Mouse (Mus musculus) megakaryocyte progenitor cell, adult 5-6 weeks (primary cell): ENCODE data around the gene Ltb4r1. TPM values are rescaled to one million over a fixed set of nuclear protein-coding genes. Genes with fewer than 3 reads are reported as not detected.

ENCODE experiments used
- ATAC-seq: replicated peaks from 2 replicates; pipeline ENCODE4 v1.8.0; 2016; ENCODE audit warnings: mild to moderate bottlenecking, moderate TSS enrichment, inconsistent platforms; ENCODE audit not compliant: poor library complexity
- total RNA-seq, 2 experiments: library from RNA; stranded (forward) in 1 of 2; stranded (reverse) in 1 of 2; fragments of 157-497, 149-512 nt in 1 of 2; fragments of 200-1000 nt in 1 of 2; gene quantifications; 2 replicates each; pipeline versions ENCODE4 v1.2.3 to v1.2.4; 2015 to 2017

Gene Ltb4r1
- total RNA-seq, 2 experiments from 2014 or later, result 18.5 to 42.4 TPM

DNA sequence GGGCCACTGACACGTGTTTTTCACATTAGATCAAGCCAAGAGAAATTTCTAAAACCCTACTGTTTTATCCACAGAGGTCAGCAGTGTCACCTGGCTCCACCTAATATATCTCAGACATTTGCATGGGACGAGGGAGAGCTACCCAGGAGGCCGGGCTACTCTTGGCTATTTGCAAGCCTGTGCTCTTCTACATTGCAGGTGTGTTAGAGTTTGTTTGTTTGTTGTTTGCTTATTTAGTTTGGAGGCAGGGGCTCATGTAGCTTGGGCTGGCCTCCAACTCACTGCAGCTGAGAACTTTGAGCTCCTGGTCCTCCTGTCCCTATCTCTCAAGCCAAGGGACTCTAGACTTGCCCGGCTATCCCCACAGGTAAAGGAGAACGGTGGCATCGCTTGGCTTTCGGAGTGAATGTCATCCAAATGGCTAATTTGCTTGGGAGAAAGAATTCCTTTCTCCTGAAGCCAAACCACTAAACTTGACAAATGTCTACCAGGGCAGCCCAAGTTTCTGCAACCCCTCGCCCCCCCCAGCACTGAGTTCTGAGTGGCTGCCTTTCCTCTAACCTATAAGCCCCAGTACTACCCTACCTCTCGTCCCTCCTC is 16.7 kb downstream of the Ltb4r1 start:
- no peak for ATAC-seq

- no peak for ATAC-seq
These were observed 17.6 kb downstream of the Ltb4r1 start for GRCm38 (mm10) chr14:55783171-55783957.

- no peak for ATAC-seq
These were observed 18.1 kb downstream of the Ltb4r1 start, which contains the start of gene Adcy4 for GRCm38 (mm10) chr14:55783958-55784235. Gene Adcy4 (minus strand): TSS chr14:55784095.

- ATAC-seq, result no peak
These were observed 19.4 kb downstream of the Ltb4r1 start for GRCm38 (mm10) chr14:55785195-55785594.

GRCm38 (mm10) chr14:55787731-55788130 is 22.0 kb downstream of the Ltb4r1 start:
- ATAC-seq, result no peak

DNA sequence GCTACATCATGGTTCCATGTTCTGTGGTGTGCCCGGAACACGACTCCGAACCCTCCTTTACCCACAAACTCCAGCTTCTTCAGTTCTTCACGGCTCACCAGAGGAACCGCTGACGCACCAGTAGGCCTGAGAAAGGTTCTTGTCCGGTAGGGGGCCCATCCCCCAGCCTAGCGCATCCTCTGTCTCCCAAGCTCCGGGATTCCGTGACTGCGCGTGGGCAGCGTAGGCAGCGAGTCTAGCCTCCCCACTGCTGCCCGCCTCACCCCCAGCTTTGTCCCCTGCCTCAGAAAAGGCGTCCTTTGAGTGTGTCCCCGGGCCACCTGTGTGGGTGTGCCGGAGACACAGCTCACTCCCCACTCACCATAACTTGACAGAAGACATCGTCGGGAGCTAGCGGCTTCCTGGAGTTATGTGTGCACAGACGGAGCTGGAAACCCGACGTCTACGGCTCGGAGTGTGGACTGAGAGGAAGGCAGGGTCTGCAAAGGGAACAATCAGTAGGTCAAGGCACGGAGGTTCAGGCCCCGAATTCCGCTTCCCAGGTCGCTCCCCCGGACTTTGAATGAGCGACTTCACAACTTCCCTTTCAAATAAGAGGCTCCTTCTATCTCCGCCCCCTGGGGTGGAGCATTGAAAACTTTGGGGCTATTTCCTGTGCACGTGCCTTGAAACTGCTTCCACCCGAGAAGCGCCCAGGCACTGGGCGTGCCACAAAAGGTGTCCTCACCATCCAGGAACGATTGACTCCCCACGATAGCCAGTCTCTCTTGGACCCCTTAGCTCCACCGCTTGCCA is 22.7 kb downstream of the Ltb4r1 start, which contains the start of gene Ripk3:
Ripk3 (minus strand) TSS at position 610 of the 795 bp plus-strand sequence.
- peak; percentile 89 for ATAC-seq

GRCm38 (mm10) chr14:55793461-55793860 is 27.7 kb downstream of the Ltb4r1 start:
- no peak for ATAC-seq

DNA sequence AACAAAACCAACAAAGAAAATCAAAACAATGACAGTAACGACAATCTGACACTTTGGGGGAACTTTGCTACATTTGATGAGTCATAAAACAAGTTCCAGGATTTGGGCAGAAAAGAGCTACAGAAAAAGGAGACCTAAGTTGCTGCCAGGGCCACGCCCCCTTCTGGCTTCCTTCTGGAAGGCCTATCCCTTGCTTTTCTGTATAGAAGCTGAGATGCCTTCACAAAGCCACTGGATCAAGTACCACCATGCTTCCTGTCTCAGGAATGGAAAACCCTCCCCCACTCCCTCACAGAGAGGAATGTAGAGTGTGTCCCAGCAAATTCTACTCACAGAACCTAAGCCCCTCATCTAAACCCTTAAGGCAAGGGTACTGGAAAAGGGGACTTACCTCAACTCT is 28.2 kb downstream of the Ltb4r1 start:
- no peak for ATAC-seq

DNA sequence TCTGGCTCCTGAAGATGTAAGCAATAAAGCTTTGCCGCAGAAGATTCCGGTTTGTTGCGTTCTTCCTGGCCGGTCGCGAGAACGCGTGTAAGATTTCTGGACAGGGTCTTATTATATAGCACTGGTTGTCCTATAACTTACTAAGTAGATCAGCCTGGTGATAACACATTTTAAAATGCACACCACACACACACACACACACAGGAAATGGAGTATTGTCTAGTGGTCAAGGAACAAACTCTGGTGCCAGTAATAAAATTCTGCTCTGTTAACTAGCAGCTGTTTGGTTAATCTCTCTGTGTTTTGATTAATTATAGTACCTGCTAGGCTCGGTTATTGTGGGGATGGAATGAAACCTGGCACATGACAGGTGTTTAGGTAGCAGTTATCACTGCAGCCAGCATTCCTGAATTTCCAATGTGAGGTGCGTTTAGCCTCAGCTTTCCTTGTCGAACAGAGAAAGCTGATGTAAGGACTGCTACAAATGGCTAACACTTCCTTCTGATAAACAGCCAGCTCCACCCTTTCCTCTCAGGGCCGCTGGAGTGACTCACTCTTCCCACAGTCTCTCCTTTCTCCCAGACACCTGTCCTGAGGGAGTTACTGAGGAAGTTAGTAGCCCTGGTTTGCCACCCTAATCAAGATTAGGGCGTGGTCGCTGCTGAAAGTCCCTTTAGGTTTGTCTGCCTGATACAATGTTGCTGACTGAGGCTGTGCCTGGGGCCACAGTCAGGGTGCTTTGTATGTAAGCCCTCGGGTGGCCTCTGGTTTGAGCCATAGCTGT is 29.8 kb downstream of the Ltb4r1 start:
- ATAC-seq, result peak; percentile 37; the same call in 1 of the 2 replicates

DNA sequence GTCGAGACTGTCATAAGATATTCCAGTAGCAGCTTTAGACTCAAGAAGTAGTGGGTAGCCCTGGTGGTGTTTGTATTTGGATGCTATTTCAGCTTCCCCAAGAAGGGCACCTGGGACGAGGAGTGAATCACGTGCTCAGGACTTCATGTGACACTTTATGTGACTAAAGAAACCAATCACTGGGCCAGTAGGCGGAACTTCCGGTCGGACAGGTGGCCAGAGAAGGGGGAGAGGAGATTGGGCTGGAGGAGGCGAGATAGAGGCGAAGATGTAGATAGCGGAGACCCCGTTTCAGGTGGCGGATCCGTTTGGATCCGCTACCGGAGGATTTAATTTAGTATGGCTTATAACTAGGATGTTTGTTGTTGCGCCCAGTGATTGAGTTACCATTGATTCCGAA is 49.1 kb downstream of the Ltb4r1 start:
- no peak for ATAC-seq

GRCm38 (mm10) chr14:55815310-55815751 is 49.6 kb downstream of the Ltb4r1 start:
- no peak for ATAC-seq

Other genes starting within 250 kb of the Ltb4r1 start
Only the 30 nearest of the 34 such genes appear.
- gene Fitm1, start 190.3 kb upstream of the Ltb4r1 start, total RNA-seq (2015), result 0.81 TPM in 1 of 2 replicates, not detected in the other
- 0.20 and 1.00 TPM in 2 replicates for gene Fitm1, start 190.3 kb upstream of the Ltb4r1 start, total RNA-seq (2017)
- gene Psme1, start 187.8 kb upstream of the Ltb4r1 start, total RNA-seq (2015), result 899 and 931 TPM in 2 replicates
- gene Psme1, start 187.8 kb upstream of the Ltb4r1 start, total RNA-seq (2017), result 334 and 421 TPM in 2 replicates
- 5.1 and 5.5 TPM in 2 replicates for gene Emc9, start 180.7 kb upstream of the Ltb4r1 start, total RNA-seq (2015)
- 6.9 and 9.7 TPM in 2 replicates for gene Emc9, start 180.7 kb upstream of the Ltb4r1 start, total RNA-seq (2017)
- gene Psme2, start 174.8 kb upstream of the Ltb4r1 start, total RNA-seq (2015), result 374 and 388 TPM in 2 replicates
- 269 and 370 TPM in 2 replicates for gene Psme2, start 174.8 kb upstream of the Ltb4r1 start, total RNA-seq (2017)
- 23.5 and 34.4 TPM in 2 replicates for gene Rnf31, start 174.3 kb upstream of the Ltb4r1 start, total RNA-seq (2015)
- gene Rnf31, start 174.3 kb upstream of the Ltb4r1 start, total RNA-seq (2017), result 10.5 and 11.3 TPM in 2 replicates
- gene Irf9, start 162.4 kb upstream of the Ltb4r1 start, total RNA-seq (2015), result 20.6 and 24.8 TPM in 2 replicates
- gene Irf9, start 162.4 kb upstream of the Ltb4r1 start, total RNA-seq (2017), result 28.2 and 31.3 TPM in 2 replicates
- gene Rec8, start 147.9 kb upstream of the Ltb4r1 start, total RNA-seq (2015), result 3.5 and 9.5 TPM in 2 replicates
- gene Rec8, start 147.9 kb upstream of the Ltb4r1 start, total RNA-seq (2017), result 0.87 and 4.6 TPM in 2 replicates
- gene Ipo4, start 130.0 kb upstream of the Ltb4r1 start, total RNA-seq (2015), result 28.3 and 31.0 TPM in 2 replicates
- gene Ipo4, start 130.0 kb upstream of the Ltb4r1 start, total RNA-seq (2017), result 12.6 and 19.2 TPM in 2 replicates
- 6.7 and 8.5 TPM in 2 replicates for gene Gm49378, start 128.1 kb upstream of the Ltb4r1 start, total RNA-seq (2015)
- gene Gm49378, start 128.1 kb upstream of the Ltb4r1 start, total RNA-seq (2017), result 1.5 and 4.9 TPM in 2 replicates
- gene Tm9sf1, start 122.2 kb upstream of the Ltb4r1 start, total RNA-seq (2015), result 35.8 and 39.1 TPM in 2 replicates
- gene Tm9sf1, start 122.2 kb upstream of the Ltb4r1 start, total RNA-seq (2017), result 47.3 and 56.1 TPM in 2 replicates
- gene Tssk4, start 115.8 kb upstream of the Ltb4r1 start, total RNA-seq (2015), result 0.37 and 0.62 TPM in 2 replicates
- gene Tssk4, start 115.8 kb upstream of the Ltb4r1 start, total RNA-seq (2017), result 0.08 and 0.88 TPM in 2 replicates
- gene Mdp1, start 105.5 kb upstream of the Ltb4r1 start, total RNA-seq (2015), result 19.3 and 21.4 TPM in 2 replicates
- gene Mdp1, start 105.5 kb upstream of the Ltb4r1 start, total RNA-seq (2017), result 21.7 and 22.4 TPM in 2 replicates
- 29.4 and 36.0 TPM in 2 replicates for gene Gmpr2, start 94.0 kb upstream of the Ltb4r1 start, total RNA-seq (2015)
- gene Gmpr2, start 94.0 kb upstream of the Ltb4r1 start, total RNA-seq (2017), result 38.1 and 39.5 TPM in 2 replicates
- gene Nedd8, start 93.8 kb upstream of the Ltb4r1 start, total RNA-seq (2015), result 491 and 506 TPM in 2 replicates
- gene Nedd8, start 93.8 kb upstream of the Ltb4r1 start, total RNA-seq (2017), result 258 and 288 TPM in 2 replicates
- gene Tinf2, start 84.1 kb upstream of the Ltb4r1 start, total RNA-seq (2015), result 19.4 and 23.1 TPM in 2 replicates
- 17.7 and 26.3 TPM in 2 replicates for gene Tinf2, start 84.1 kb upstream of the Ltb4r1 start, total RNA-seq (2017)
- 0.35 and 0.61 TPM in 2 replicates for gene Tgm1, start 52.0 kb upstream of the Ltb4r1 start, total RNA-seq (2015)
- gene Tgm1, start 52.0 kb upstream of the Ltb4r1 start, total RNA-seq (2017), result 0.20 and 1.1 TPM in 2 replicates
- 8.7 and 14.0 TPM in 2 replicates for gene Rabggta, start 43.7 kb upstream of the Ltb4r1 start, total RNA-seq (2015)
- 12.6 and 14.0 TPM in 2 replicates for gene Rabggta, start 43.7 kb upstream of the Ltb4r1 start, total RNA-seq (2017)
- 45.7 and 50.9 TPM in 2 replicates for gene Dhrs1, start 20.3 kb upstream of the Ltb4r1 start, total RNA-seq (2015)
- gene Dhrs1, start 20.3 kb upstream of the Ltb4r1 start, total RNA-seq (2017), result 11.5 and 30.2 TPM in 2 replicates
- 25.6 and 26.5 TPM in 2 replicates for gene Nop9, start 20.3 kb upstream of the Ltb4r1 start, total RNA-seq (2015)
- gene Nop9, start 20.3 kb upstream of the Ltb4r1 start, total RNA-seq (2017), result 27.8 and 32.2 TPM in 2 replicates
- 0.20 and 0.77 TPM in 2 replicates for gene Cideb, start 7.5 kb upstream of the Ltb4r1 start, total RNA-seq (2015)
- 0.51 TPM in 1 of 2 replicates, not detected in the other for gene Cideb, start 7.5 kb upstream of the Ltb4r1 start, total RNA-seq (2017)
- gene Ltb4r2, start 4.5 kb upstream of the Ltb4r1 start, total RNA-seq (2015), result 0.39 and 0.44 TPM in 2 replicates
- gene Ltb4r2, start 4.5 kb upstream of the Ltb4r1 start, total RNA-seq (2017), result 0.47 and 0.62 TPM in 2 replicates
- 0.05 TPM in 1 of 2 replicates, not detected in the other for gene Adcy4, start 18.1 kb downstream of the Ltb4r1 start, total RNA-seq (2015)
- gene Adcy4, start 18.1 kb downstream of the Ltb4r1 start, total RNA-seq (2017), result not detected in 2 replicates
- gene Ripk3, start 22.9 kb downstream of the Ltb4r1 start, total RNA-seq (2015), result 116 and 152 TPM in 2 replicates
- 25.3 and 49.9 TPM in 2 replicates for gene Ripk3, start 22.9 kb downstream of the Ltb4r1 start, total RNA-seq (2017)
- gene Nfatc4, start 57.2 kb downstream of the Ltb4r1 start, total RNA-seq (2015), result not detected in 2 replicates
- gene Nfatc4, start 57.2 kb downstream of the Ltb4r1 start, total RNA-seq (2017), result not detected in 2 replicates
- 2.8 and 3.9 TPM in 2 replicates for gene Nynrin, start 88.0 kb downstream of the Ltb4r1 start, total RNA-seq (2015)
- 1.9 and 2.7 TPM in 2 replicates for gene Nynrin, start 88.0 kb downstream of the Ltb4r1 start, total RNA-seq (2017)
- 0.17 TPM in 1 of 2 replicates, not detected in the other for gene Cbln3, start 118.4 kb downstream of the Ltb4r1 start, total RNA-seq (2015)
- gene Cbln3, start 118.4 kb downstream of the Ltb4r1 start, total RNA-seq (2017), result 0.07 TPM in 1 of 2 replicates, not detected in the other
- gene Khnyn, start 119.0 kb downstream of the Ltb4r1 start, total RNA-seq (2015), result 4.6 and 6.1 TPM in 2 replicates
- gene Khnyn, start 119.0 kb downstream of the Ltb4r1 start, total RNA-seq (2017), result 14.3 and 15.3 TPM in 2 replicates
- gene Sdr39u1, start 134.3 kb downstream of the Ltb4r1 start, total RNA-seq (2015), result 11.7 and 18.2 TPM in 2 replicates
- gene Sdr39u1, start 134.3 kb downstream of the Ltb4r1 start, total RNA-seq (2017), result 4.2 and 6.9 TPM in 2 replicates
- gene Cma1, start 178.7 kb downstream of the Ltb4r1 start, total RNA-seq (2015), result not detected in 2 replicates
- gene Cma1, start 178.7 kb downstream of the Ltb4r1 start, total RNA-seq (2017), result not detected in 2 replicates
- not detected in 2 replicates for gene Cma2, start 185.0 kb downstream of the Ltb4r1 start, total RNA-seq (2015)
- gene Cma2, start 185.0 kb downstream of the Ltb4r1 start, total RNA-seq (2017), result not detected in 2 replicates